Mouse (Mus musculus) stomach, postnatal 0 days (tissue): ENCODE results near the gene Nmral1.

Experiments used
- CTCF ChIP-seq: IDR thresholded peaks from 2 replicates; pipeline ENCODE4 v1.5.1; 2016; ENCODE audit warnings: antibody characterized with exemption, low read depth, mild to moderate bottlenecking, moderate library complexity
- EP300 ChIP-seq: optimal IDR thresholded peaks from 2 replicates; pipeline ENCODE3; 2016; ENCODE audit warnings: antibody characterized with exemption

DNA sequence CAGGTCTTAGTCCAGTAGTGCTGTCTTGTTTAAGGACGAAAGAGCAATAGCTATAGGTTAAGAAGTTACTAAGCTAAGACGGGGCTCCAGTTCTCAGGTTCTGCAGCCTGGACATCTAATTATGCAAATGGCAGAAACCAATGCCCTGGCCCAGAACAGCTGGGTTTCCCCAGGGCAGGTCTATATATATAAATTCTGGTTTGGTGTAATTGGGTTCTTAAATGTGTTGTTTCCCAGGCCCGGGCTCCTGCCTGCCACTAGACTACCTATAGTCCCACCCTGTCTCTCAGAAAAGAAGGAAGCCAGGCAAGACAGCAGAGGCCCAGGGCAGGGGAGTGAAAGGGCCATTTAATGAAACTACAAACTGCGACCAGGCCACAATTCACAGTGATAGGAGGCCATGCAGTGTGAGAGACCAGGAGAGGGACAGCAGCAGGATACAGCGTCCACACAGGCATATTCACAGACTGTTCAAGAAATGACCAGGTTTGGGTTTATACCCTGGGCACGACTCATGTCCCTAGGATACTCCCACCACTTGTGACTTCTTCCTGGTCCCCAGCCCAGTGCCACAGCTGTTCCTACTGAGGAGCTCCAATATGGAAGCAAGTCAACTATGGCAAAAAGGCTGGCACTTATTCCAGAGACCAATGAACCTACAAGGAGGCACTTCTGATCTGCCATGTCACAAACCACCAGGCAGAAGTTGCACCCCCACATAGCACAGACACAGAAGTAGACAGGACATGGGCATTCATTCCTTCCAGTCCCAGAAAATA, 48.0 kb upstream of the Nmral1 start:
- TF ChIP-seq CTCF (no peak), EP300 (no peak)
